Mouse (Mus musculus): ENCODE data around the gene Smyd1.

GRCm38 (mm10) chr6:71293509-71293908 lies 28.5 kb downstream of the Smyd1 start:
- TF ChIP-seq POLR2A (IDR thresholded peaks at IDR 0.05; ENCODE audit: low read depth, low read length) (no peak), NRF1 (IDR thresholded peaks at IDR 0.05; ENCODE audit: low read depth, low read length) (no peak), HCFC1 (IDR thresholded peaks at IDR 0.05; ENCODE audit: low read depth, low read length) (no peak), CTCF (conservative IDR thresholded peaks at IDR 0.05 in 1 of 2, IDR thresholded peaks at IDR 0.05 in 1 of 2; ENCODE audit: low read depth in 2 of 2, low read length in 2 of 2) (no peak), E2F4 (IDR thresholded peaks at IDR 0.05; ENCODE audit: insufficient replicate concordance, low read depth, low read length) (no peak)
